Mouse (Mus musculus) lung, adult 2 months (tissue): ENCODE measurements around the gene Dgkb.

Experiments used
- CTCF ChIP-seq: fragments of 200-500 bp; IDR thresholded peaks from 2 replicates; pipeline ENCODE4 v1.5.1; 2011; ENCODE audit warnings: mild to moderate bottlenecking, low read length, control low read depth; ENCODE audit not compliant: insufficient read depth
- POLR2A ChIP-seq: fragments of 200-500 bp; IDR thresholded peaks from 2 replicates; pipeline ENCODE4 v1.6.1; 2011; ENCODE audit warnings: low read depth, mild to moderate bottlenecking, control low read depth, low read length, borderline replicate concordance; ENCODE audit errors: extremely low read depth

- TF ChIP-seq CTCF (no peak), POLR2A (no peak)
Measured at GRCm38 (mm10) chr12:38668265-38668664, 850.7 kb downstream of the Dgkb start.
